Mouse (Mus musculus) kidney, embryonic 14.5 days (tissue): ENCODE results near the gene Exosc7. TPM values are rescaled to one million over a fixed set of nuclear protein-coding genes. Genes with fewer than 3 reads are reported as not detected.
A peak's percentile ranks its signal among the peaks of the same experiment; 100 is the strongest.

Experiments used
- ATAC-seq: fragments of 200-750 bp; cut with Nextera tagmentation; 2 replicates; pipeline ENCODE4 v1.8.0; 2017; ENCODE audit warnings: moderate number of reproducible peaks, mild to moderate bottlenecking, moderate TSS enrichment, moderate library complexity; ENCODE audit not compliant: low FRiP score, low TSS enrichment
- H3K27ac ChIP-seq: fragments of 300-500 bp; sonication (generic); 2 replicates; pipeline ENCODE4 v1.5.1; 2014; ENCODE audit warnings: low read depth, mild to moderate bottlenecking, low read length, moderate library complexity, mixed read lengths
- H3K27me3 ChIP-seq: fragments of 300-500 bp; sonication (generic); 2 replicates; pipeline ENCODE4 v1.6.1; 2014; ENCODE audit warnings: mild to moderate bottlenecking, low read length; ENCODE audit not compliant: control insufficient read depth, insufficient read depth
- H3K36me3 ChIP-seq: fragments of 300-500 bp; sonication (generic); 2 replicates; pipeline ENCODE4 v1.6.1; 2014; ENCODE audit warnings: low read length, mixed read lengths; ENCODE audit not compliant: control insufficient read depth, insufficient read depth
- H3K4me1 ChIP-seq: fragments of 300-500 bp; sonication (generic); 2 replicates; pipeline ENCODE4 v1.6.1; 2014; ENCODE audit warnings: low read length, mixed read lengths; ENCODE audit not compliant: control insufficient read depth, insufficient read depth
- H3K4me2 ChIP-seq: fragments of 300-500 bp; sonication (generic); replicated peaks from 2 replicates; pipeline ENCODE4 v1.6.1; 2014; ENCODE audit warnings: low read depth, mild to moderate bottlenecking, low read length
- H3K4me3 ChIP-seq: fragments of 300-500 bp; sonication (generic); 2 replicates; pipeline ENCODE4 v1.5.1; 2014; ENCODE audit warnings: mild to moderate bottlenecking, low read length
- H3K9ac ChIP-seq: fragments of 300-500 bp; sonication (generic); 2 replicates; pipeline ENCODE4 v1.6.1; 2014; ENCODE audit warnings: low read depth, mild to moderate bottlenecking, low read length, moderate library complexity
- H3K9me3 ChIP-seq: fragments of 300-500 bp; sonication (generic); 2 replicates; pipeline ENCODE4 v1.6.1; 2016; ENCODE audit warnings: low read length; ENCODE audit not compliant: control insufficient read depth
- WGBS: fragments of 180-500 bp; shearing (Covaris S2); extraction: QIAGEN DNeasy Blood & Tissue Kit; methylation state at CpG from one replicate; pipeline ENCODE4 v1.1.7; 2014; 5-methylcytosine and 5-hydroxymethylcytosine counted together
- polyA plus RNA-seq: library from polyadenylated mRNA; unstranded; fragments of >200 nt; fragmentation: Nextera tagmentation; extraction: Ambion mirVana; gene quantifications from 2 replicates; pipeline ENCODE4 v1.2.1, GENCODE M21; 2014

The Exosc7 gene
- polyA plus RNA-seq, 1 experiment from 2014 or later, result 133 TPM

DNA sequence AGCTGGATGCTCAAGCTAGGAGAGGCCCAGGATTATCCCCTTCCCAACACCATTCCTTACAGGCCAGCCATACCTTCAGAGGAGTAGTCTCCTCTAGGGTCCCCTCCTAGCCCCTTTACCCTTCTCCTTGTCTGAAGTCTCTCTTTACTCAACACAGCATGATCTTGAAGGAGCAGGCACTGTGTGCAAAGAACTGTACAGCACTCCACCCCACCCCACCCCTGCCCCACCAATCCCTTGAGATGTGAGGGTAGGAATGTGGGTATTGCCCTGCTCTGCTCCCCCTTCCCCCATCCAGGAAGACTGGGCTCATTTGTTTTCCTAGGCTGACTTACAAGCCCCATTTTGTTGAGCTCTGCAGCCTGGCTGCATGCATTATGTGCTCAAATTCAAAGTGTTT, 8.7 kb upstream of the Exosc7 start:
- Histone ChIP-seq H3K9me3 (no peaks in the 10 kb centered on the region), H3K4me3 (no peak overlapping the region), H3K4me1 (no peaks in the 10 kb centered on the region), H3K27ac (no peak overlapping the region), H3K36me3 (peaks cover 20% of the 10 kb centered on the region), H3K4me2 (no peak overlapping the region), H3K27me3 (no peaks in the 10 kb centered on the region), H3K9ac (no peak overlapping the region)
- ATAC-seq, result no peak

DNA sequence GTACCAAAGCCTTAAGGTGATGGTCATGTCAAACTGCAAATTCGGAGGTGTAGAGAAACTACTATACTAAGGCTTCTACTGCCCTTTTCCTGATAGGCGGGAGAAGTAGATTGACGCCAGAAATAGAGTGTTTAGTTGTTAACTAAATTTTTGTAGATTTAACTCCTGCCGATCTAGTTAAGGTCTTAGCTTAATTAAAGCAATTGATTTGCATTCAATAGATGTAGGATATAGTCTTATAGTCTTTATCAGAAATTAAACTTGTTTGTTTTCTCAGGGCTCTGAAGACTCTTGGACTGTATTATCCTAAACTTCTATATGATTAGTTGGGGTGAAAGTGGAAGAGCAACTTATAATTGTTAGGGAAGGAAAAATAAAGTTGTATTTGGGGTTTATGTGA, 5.8 kb upstream of the Exosc7 start:
- H3K27ac ChIP-seq, result no peak overlapping the region
- no peak overlapping the region for H3K9ac ChIP-seq
- H3K27me3 ChIP-seq, result no peaks in the 10 kb centered on the region
- peaks cover 6% of the 10 kb centered on the region; the same call in 1 of the 2 replicates for H3K36me3 ChIP-seq
- H3K4me1 ChIP-seq, result no peaks in the 10 kb centered on the region
- no peak for ATAC-seq
- H3K4me2 ChIP-seq, result no peak overlapping the region
- H3K4me3 ChIP-seq, result no peak overlapping the region
- no peaks in the 10 kb centered on the region for H3K9me3 ChIP-seq
- 90% methylated on average over 4 of the region's 4 CpGs for WGBS

DNA sequence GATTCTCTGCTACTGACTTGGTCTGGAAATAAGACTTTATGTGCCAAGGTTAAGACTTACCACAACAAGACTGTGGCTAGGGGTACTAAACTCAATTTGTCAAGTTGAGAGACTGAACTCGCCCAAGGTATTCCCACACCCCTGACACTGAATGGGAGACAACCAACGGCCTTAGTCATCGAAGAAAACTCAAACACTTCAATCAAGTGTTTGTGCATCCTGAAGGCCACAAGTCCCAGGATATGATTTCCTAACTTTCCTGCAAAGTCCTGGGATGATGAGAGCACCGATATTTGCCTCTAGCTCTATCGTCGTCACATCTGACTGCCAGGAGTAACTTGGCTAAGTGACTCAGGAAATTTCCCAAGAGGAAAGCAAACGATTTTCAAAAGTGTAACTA, 3.8 kb upstream of the Exosc7 start:
- Histone ChIP-seq H3K9me3 (no peaks in the 10 kb centered on the region), H3K4me2 (no peak overlapping the region), H3K27me3 (no peaks in the 10 kb centered on the region), H3K4me1 (peaks cover 4% of the 10 kb centered on the region), H3K4me3 (no peak overlapping the region), H3K9ac (no peak overlapping the region), H3K36me3 (no peaks in the 10 kb centered on the region), H3K27ac (no peak overlapping the region)
- no peak for ATAC-seq
- WGBS, result 88% methylated on average over 7 of the region's 7 CpGs

DNA sequence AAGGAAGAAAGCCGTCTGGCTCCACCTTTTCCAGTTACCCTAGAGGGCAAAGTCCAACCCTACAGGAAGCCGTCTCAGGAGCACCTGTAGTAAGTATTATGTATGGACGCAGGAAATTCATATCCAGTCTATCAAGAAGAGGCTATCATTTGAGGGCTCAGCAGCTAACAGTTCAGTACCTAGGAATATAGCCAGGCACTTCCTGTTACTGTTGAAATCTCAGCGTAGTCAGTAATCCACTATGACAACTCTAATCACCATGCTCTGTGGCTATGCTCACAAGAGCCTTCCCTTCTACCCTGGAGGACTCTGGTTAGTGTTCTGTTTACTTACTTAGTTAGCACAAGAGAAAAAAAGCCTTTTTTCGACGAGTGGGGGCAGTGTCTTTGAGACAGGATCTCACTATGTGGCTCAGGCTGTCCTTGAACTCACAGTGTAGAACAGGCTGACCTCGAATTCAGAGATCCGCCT, 1.2 kb upstream of the Exosc7 start:
- peak overlapping the region; percentile 81 for H3K4me2 ChIP-seq
- ATAC-seq, result no peak
- peak overlapping the region; percentile 82 for H3K4me3 ChIP-seq
- peaks cover 4% of the 10 kb centered on the region for H3K4me1 ChIP-seq
- H3K9ac ChIP-seq, result no peak overlapping the region; the same call in 1 of the 2 replicates
- WGBS, result 62% methylated on average over 8 of the region's 8 CpGs
- peaks cover 11% of the 10 kb centered on the region for H3K36me3 ChIP-seq
- no peak overlapping the region for H3K27ac ChIP-seq
- H3K9me3 ChIP-seq, result no peaks in the 10 kb centered on the region
- H3K27me3 ChIP-seq, result no peaks in the 10 kb centered on the region

DNA sequence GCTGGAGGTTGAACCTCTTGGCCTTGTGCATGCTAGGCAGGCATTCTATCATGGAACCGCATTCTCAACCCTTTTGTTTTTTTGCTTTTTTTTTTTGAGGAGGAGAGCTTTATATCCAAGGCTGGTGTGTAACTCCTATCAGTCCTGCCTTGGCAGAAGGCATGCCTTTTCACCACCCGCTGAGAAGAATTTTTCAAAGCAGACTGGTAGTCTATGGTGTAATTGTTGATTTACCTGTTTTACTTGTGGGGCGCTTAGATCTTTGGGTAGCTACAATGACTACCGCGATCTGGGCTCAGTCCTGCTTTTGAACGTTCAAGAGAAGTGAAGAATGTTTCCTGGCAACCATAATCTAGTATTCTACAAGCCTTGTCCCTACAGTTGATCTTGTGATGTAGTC, 916 bp downstream of the Exosc7 start:
- 66% methylated on average over 6 of the region's 6 CpGs for WGBS
- H3K36me3 ChIP-seq, result peaks cover 17% of the 10 kb centered on the region
- no peak for ATAC-seq
- H3K4me1 ChIP-seq, result peaks cover 4% of the 10 kb centered on the region
- H3K9ac ChIP-seq, result peak overlapping the region; percentile 94
- peak overlapping the region; percentile 82 for H3K4me3 ChIP-seq
- no peak overlapping the region for H3K27ac ChIP-seq
- no peaks in the 10 kb centered on the region for H3K27me3 ChIP-seq
- H3K9me3 ChIP-seq, result no peaks in the 10 kb centered on the region
- peak overlapping the region; percentile 81 for H3K4me2 ChIP-seq

DNA sequence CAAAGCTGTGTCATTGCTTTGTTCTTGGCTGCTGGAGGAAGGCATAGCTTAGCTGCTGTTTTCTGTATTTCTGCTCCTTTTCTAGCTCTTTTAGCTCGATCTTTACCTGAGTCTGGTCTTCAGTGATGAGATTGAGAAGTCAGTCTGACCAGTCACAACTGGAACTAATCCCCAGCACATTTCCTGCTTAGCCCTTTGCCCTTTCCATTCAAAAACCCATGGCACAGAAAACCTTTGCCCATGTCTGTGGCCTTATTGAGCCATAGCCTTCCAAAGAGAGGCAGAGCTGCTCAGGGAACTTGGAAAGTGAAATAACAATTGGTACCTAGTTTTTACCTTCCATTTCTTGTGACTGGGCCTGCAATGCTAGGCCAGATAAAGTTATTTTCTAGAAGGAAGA, 2.6 kb downstream of the Exosc7 start:
- no peak for ATAC-seq
- no peaks in the 10 kb centered on the region for H3K27me3 ChIP-seq
- H3K27ac ChIP-seq, result no peak overlapping the region
- H3K4me1 ChIP-seq, result peaks cover 4% of the 10 kb centered on the region
- no peak overlapping the region for H3K4me2 ChIP-seq
- H3K4me3 ChIP-seq, result no peak overlapping the region
- H3K36me3 ChIP-seq, result peaks cover 33% of the 10 kb centered on the region
- no peak overlapping the region for H3K9ac ChIP-seq
- 96% methylated on average over 1 of the region's 1 CpGs for WGBS
- no peaks in the 10 kb centered on the region for H3K9me3 ChIP-seq

DNA sequence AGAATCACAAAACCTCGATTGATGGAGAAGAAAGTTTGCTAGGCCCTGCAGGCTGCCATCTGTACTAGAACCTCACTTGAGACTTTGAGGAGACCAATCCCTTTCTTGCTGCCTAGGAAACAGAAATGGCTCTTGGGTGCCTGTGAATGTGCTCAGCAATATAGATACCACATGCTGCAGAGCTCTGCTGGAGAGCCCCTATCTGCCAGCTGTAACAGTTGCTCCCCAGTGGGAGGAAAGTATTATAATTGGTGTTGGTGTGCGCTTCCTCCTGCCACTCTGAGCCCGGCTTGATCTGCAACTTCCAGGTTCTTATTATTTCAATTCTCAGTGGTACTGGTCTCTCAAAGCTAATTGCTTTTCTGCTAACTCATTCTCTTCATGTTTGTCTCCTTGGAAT, 10.0 kb downstream of the Exosc7 start:
- WGBS, result 96% methylated on average over 3 of the region's 3 CpGs
- Histone ChIP-seq H3K9me3 (no peaks in the 10 kb centered on the region), H3K4me3 (no peak overlapping the region), H3K9ac (no peak overlapping the region), H3K27ac (no peak overlapping the region), H3K4me2 (no peak overlapping the region), H3K36me3 (peaks cover 70% of the 10 kb centered on the region), H3K27me3 (no peaks in the 10 kb centered on the region), H3K4me1 (no peaks in the 10 kb centered on the region)
- no peak for ATAC-seq

DNA sequence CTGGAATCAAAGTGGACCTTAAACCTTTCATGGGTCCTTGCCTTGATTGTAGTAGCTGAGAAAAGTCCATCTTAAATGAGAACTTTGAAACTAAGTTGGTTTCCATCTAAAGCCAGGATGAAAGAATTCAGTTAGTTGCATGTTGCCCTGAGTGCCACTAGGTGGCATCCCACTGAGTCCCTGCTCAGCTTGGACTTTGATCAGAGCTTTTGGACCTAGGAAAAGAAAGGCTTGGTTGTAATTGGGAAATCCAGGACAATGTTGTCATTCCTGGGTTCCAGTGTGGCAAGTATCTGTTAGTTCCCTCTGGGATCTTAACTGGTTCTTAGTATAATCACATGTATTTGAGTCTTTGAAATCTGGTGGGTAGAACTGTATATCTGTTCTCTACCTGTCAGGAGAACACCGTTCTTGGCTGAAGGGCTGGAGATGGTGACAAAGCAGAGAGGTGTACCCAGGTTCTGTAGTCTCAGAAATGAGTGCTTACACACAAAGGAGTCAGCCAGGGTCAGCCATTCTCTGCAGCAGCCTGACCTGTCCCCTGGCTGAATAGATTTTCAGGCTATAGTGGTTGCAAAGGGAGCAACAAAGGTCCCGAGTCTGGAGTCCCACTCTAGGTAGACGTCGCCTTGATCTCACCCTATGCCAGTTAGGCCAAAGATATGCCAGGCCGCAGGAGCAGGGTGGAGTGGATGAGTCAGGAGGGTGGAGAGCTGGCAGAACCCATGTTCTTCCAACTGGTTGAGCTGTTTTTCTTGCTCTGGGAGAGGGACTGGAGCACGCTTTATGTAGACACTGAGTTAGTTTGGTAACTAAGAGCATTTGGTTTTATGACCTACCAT, 10.8 kb downstream of the Exosc7 start:
- Histone ChIP-seq H3K36me3 (peaks cover 76% of the 10 kb centered on the region), H3K9me3 (no peaks in the 10 kb centered on the region), H3K27me3 (no peaks in the 10 kb centered on the region), H3K4me2 (no peak overlapping the region), H3K27ac (no peak overlapping the region), H3K4me1 (no peaks in the 10 kb centered on the region), H3K4me3 (no peak overlapping the region), H3K9ac (no peak overlapping the region)
- no peak for ATAC-seq
- WGBS, result 98% methylated on average over 6 of the region's 6 CpGs

DNA sequence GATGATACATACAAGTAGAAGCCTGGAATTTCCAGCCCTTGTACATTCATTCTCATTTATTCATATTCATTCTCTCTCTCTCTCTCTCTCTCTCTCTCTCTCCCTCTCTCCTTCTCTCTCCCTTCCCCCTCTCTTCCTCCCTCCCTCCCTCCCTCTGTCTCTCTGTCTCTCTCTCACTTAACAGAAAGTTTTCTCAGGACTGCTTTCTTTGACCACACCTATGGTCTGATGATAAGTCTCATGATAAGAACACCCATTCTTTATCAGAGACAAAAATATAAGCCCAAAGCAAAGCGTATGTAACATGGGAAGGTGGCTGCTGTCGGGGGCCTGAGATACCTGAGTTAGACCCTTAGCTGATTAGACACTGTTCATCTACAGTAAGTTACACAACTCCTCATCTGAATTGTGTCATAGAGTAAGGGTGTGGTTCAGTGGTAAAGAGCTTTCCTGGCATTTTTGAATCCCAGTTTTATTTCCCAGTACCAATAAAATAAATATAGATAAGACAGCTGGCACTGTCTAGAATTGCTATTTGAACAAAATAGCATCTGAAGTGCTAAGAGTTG, 11.5 kb downstream of the Exosc7 start:
- no peak overlapping the region for H3K4me3 ChIP-seq
- ATAC-seq, result no peak
- H3K27me3 ChIP-seq, result no peaks in the 10 kb centered on the region
- H3K9ac ChIP-seq, result no peak overlapping the region
- WGBS, result 92% methylated on average over 2 of the region's 2 CpGs
- H3K27ac ChIP-seq, result no peak overlapping the region
- no peak overlapping the region for H3K4me2 ChIP-seq
- no peaks in the 10 kb centered on the region for H3K9me3 ChIP-seq
- peaks cover 76% of the 10 kb centered on the region for H3K36me3 ChIP-seq
- H3K4me1 ChIP-seq, result no peaks in the 10 kb centered on the region
